Mouse (Mus musculus): ENCODE measurements around the gene Ms4a4a. TPM values are rescaled to one million over a fixed set of nuclear protein-coding genes. Genes with fewer than 3 reads are reported as not detected.
"Not testable (repeated sequence)": the region's sequence is repeated elsewhere in the genome, so short reads cannot be mapped to it uniquely, and the experiment has no call there.

Ms4a4a gene
- polyA plus RNA-seq, 1 experiment from 2014 or later = 1.1 TPM

DNA sequence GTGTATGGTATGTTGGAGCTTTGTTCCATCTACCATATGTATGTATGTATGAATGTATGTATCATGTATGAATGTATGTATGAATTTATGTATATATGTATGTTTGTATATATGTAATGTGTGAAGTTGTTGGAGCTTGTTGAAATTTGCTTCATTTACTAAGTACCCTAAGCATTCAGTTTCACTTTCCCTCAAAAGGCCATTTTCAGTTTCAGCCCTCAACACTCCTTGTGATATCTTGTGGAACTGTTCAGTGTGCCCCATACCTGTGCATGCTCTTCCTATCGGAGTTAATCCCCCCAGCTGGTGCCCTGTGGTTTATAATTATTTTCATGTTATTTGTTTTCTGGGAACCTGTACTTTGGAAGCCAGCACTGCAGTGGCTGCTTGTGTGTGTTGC, 33.3 kb downstream of the Ms4a4a start:
- H3K4me3 ChIP-seq (ENCODE audit: low read depth, low read length) = no peak overlapping the region
- ATAC-seq (ENCODE audit: insufficient read depth, low FRiP score, low TSS enrichment) (no peak), DNase-seq (ENCODE audit: low spot score) (no peak)
- no peak overlapping the region for H3K4me2 ChIP-seq (ENCODE audit: low read depth)
- H3K9ac ChIP-seq (ENCODE audit: low read length) = no peak overlapping the region
- H3K9me3 ChIP-seq (ENCODE audit: control insufficient read depth, low read length) = no peaks in the 10 kb centered on the region
- no peaks in the 10 kb centered on the region for H3K27me3 ChIP-seq (ENCODE audit: control insufficient read depth, insufficient read depth, low read length)
- WGBS = 94% methylated on average over 1 of the region's 1 CpGs
- no peaks in the 10 kb centered on the region for H3K36me3 ChIP-seq (ENCODE audit: control insufficient read depth, insufficient read depth, low read length)
- H3K27ac ChIP-seq (ENCODE audit: low read depth, low read length) = no peak overlapping the region
- no peaks in the 10 kb centered on the region for H3K4me1 ChIP-seq (ENCODE audit: control insufficient read depth, insufficient read depth, low read length)

DNA sequence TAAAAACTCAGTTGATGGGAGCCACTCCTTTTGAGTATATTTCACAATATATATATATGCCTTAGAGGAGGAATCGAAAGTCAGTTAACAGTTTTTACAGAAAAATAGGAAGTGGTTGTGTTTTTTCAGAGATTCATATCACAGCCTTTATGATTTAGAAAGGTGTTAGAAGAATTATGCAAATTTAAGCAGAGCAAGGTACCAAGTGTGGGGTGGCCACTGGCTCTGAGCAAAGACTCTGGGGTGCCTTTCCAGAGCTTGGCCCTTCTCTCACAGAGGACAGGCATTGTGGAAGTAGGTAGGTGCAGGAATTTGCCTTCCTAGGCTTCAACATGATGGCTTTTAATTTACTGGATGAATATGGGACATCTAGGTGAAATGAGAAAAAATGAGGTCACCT, 36.3 kb downstream of the Ms4a4a start:
- H3K36me3 ChIP-seq (ENCODE audit: control insufficient read depth, insufficient read depth, low read length) = no peaks in the 10 kb centered on the region
- no peaks in the 10 kb centered on the region for H3K27me3 ChIP-seq (ENCODE audit: control insufficient read depth, insufficient read depth, low read length)
- DNase-seq (ENCODE audit: low spot score) = no peak
- WGBS = 82% methylated on average over 1 of the region's 1 CpGs
- no peak overlapping the region for H3K27ac ChIP-seq (ENCODE audit: low read depth, low read length)
- no peaks in the 10 kb centered on the region for H3K9me3 ChIP-seq (ENCODE audit: control insufficient read depth, low read length)
- ATAC-seq (ENCODE audit: insufficient read depth, low FRiP score, low TSS enrichment) = no peak
- H3K4me1 ChIP-seq (ENCODE audit: control insufficient read depth, insufficient read depth, low read length) = no peaks in the 10 kb centered on the region
- no peak overlapping the region for H3K9ac ChIP-seq (ENCODE audit: low read length)
- H3K4me3 ChIP-seq (ENCODE audit: low read depth, low read length) = no peak overlapping the region
- no peak overlapping the region for H3K4me2 ChIP-seq (ENCODE audit: low read depth)

DNA sequence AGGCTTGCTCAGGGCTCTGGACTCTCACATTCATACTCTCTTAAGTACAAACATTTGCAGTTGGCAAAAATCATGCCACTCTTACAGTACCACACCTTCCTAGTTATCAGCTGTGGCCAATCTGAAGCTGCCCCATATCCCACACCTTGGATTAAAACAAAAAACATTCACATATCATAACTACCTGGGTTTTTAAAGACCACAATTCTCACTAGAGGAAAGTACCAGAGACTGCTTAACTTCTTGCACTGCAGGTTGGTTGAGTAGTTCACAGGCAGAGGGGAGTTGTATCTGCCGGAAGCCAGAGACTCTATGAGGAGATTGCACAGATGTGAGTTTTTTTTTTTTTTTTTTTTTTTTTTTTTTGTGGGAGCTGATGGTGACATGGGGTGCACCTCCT, 38.8 kb downstream of the Ms4a4a start:
- WGBS = 79% methylated on average over 1 of the region's 1 CpGs
- no peak for DNase-seq (ENCODE audit: low spot score)
- no peaks in the 10 kb centered on the region for H3K27me3 ChIP-seq (ENCODE audit: control insufficient read depth, insufficient read depth, low read length)
- H3K9ac ChIP-seq (ENCODE audit: low read length) = no peak overlapping the region
- no peak overlapping the region for H3K4me3 ChIP-seq (ENCODE audit: low read depth, low read length)
- H3K9me3 ChIP-seq (ENCODE audit: control insufficient read depth, low read length) = no peaks in the 10 kb centered on the region
- H3K27ac ChIP-seq (ENCODE audit: low read depth, low read length) = no peak overlapping the region
- no peaks in the 10 kb centered on the region for H3K36me3 ChIP-seq (ENCODE audit: control insufficient read depth, insufficient read depth, low read length)
- H3K4me2 ChIP-seq (ENCODE audit: low read depth) = no peak overlapping the region
- H3K4me1 ChIP-seq (ENCODE audit: control insufficient read depth, insufficient read depth, low read length) = no peaks in the 10 kb centered on the region
- no peak for ATAC-seq (ENCODE audit: insufficient read depth, low FRiP score, low TSS enrichment)

DNA sequence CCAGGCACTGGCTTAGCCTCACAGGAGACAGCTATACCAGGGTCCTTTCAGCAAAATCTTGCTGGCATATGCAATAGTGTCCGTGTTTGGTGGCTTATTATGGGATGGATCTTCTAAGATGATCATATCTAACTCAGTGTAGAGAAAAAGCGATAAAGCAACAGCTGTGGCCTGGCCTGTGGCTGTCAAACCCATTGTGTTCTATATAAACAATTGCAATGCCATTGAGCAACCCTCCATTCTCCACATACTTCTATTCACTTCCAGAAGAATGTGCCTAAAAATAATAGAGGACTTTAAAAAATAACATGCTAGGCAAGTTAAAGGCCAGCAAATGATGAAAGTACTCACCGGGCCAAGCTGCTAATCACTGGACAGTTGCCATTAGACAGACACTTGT, 40.3 kb downstream of the Ms4a4a start:
- H3K9ac ChIP-seq (ENCODE audit: low read length) = no peak overlapping the region
- no peaks in the 10 kb centered on the region for H3K9me3 ChIP-seq (ENCODE audit: control insufficient read depth, low read length)
- DNase-seq (ENCODE audit: low spot score) = no peak
- no peaks in the 10 kb centered on the region for H3K4me1 ChIP-seq (ENCODE audit: control insufficient read depth, insufficient read depth, low read length)
- H3K36me3 ChIP-seq (ENCODE audit: control insufficient read depth, insufficient read depth, low read length) = no peaks in the 10 kb centered on the region
- no peak overlapping the region for H3K27ac ChIP-seq (ENCODE audit: low read depth, low read length)
- WGBS = 78% methylated on average over 3 of the region's 3 CpGs
- no peak overlapping the region for H3K4me2 ChIP-seq (ENCODE audit: low read depth)
- no peak for ATAC-seq (ENCODE audit: insufficient read depth, low FRiP score, low TSS enrichment)
- H3K27me3 ChIP-seq (ENCODE audit: control insufficient read depth, insufficient read depth, low read length) = no peaks in the 10 kb centered on the region
- H3K4me3 ChIP-seq (ENCODE audit: low read depth, low read length) = no peak overlapping the region

DNA sequence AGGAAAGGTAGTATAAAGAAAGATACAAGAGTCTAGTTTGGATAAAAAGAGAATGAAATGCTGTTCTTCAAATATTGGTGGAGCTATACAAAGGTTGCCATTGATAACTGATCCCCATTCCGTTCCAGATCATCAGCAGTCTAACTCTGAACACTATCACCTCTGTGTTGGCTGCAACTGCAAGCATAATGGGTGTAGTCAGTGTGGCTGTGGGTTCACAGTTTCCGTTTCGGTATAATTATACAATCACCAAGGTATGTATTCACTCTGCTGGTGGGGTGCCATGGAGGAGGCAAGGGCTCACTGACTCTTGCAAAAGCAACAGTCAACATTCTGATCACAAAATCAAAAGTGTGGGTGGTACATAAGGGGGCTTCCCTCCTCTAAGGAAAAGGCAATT, 43.5 kb downstream of the Ms4a4a start:
- not testable (repeated sequence) for H3K4me2 ChIP-seq (ENCODE audit: low read depth); H3K9ac ChIP-seq (ENCODE audit: low read length)

DNA sequence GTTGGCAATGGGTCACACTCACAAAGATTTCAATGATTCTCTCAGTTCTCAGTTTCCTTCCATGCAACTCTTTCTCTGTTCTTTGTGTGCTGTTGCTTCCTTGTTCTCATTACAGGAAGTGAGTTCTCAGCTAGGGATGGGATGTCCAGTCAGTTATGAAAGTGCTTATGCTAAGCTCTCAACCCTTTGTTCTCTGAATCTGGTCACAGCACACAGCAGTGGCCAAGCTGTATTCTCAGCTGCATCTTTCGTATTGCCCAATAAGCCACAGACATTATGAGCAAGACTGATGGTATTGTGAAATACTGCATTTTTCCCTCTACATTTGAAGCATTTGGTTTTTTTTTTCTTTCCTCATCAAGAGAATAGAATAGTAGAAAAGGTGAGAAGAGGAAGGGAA, 55.9 kb downstream of the Ms4a4a start:
- not testable (repeated sequence) for H3K27me3 ChIP-seq (ENCODE audit: control insufficient read depth, insufficient read depth, low read length); H3K4me1 ChIP-seq (ENCODE audit: control insufficient read depth, insufficient read depth, low read length); H3K9me3 ChIP-seq (ENCODE audit: control insufficient read depth, low read length); ATAC-seq (ENCODE audit: insufficient read depth, low FRiP score, low TSS enrichment); DNase-seq (ENCODE audit: low spot score); H3K27ac ChIP-seq (ENCODE audit: low read depth, low read length); H3K4me3 ChIP-seq (ENCODE audit: low read depth, low read length); H3K9ac ChIP-seq (ENCODE audit: low read length); H3K4me2 ChIP-seq (ENCODE audit: low read depth); H3K36me3 ChIP-seq (ENCODE audit: control insufficient read depth, insufficient read depth, low read length)
- 100% methylated on average over 1 of the region's 1 CpGs for WGBS

More for the DNA sequence above, 43.5 kb downstream of the Ms4a4a start:
- not testable (repeated sequence) for H3K4me3 ChIP-seq (ENCODE audit: low read depth, low read length); DNase-seq (ENCODE audit: low spot score); H3K9me3 ChIP-seq (ENCODE audit: control insufficient read depth, low read length); H3K4me1 ChIP-seq (ENCODE audit: control insufficient read depth, insufficient read depth, low read length); ATAC-seq (ENCODE audit: insufficient read depth, low FRiP score, low TSS enrichment); H3K36me3 ChIP-seq (ENCODE audit: control insufficient read depth, insufficient read depth, low read length); H3K27me3 ChIP-seq (ENCODE audit: control insufficient read depth, insufficient read depth, low read length); H3K27ac ChIP-seq (ENCODE audit: low read depth, low read length)
- WGBS = 83% methylated on average over 1 of the region's 3 CpGs

DNA sequence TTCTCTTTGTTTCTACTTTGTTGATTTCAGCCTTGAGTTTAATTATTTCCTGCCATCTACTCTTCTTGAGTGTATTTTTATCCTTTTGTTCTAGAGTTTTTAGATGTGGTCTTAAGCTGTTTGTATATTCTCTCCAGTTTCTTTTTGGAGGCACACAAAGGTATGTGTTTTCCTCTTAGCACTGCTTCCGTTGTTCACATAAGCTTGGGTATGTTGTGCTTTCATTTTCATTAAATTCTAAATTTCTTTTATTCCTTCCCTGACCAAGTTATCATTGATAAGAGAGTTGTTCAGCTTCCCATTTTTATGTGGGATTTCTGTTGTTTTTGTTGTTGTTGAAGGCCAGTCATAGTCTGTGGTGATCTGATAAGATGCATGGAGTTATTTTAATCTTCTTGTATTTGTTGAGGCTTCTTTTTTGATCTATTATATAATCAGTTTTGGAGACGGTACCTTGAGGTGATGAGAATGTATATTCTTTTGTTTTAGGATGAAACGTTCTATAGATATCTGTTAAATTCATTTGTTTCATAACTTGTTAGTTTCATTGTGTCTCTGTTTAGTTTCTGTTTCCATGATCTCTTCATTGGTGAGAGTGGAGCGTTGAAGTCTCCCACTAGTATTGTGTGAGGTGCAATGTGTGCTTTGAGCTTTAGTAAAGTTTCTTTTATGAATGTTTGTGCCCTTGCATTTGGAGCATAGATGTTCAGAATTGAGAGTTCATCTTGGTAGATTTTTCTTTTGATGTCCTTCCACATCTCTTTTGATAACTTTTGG, 59.9 kb downstream of the Ms4a4a start:
- WGBS = 91% methylated on average over 4 of the region's 4 CpGs
- ATAC-seq (ENCODE audit: insufficient read depth, low FRiP score, low TSS enrichment) (no peak), DNase-seq (ENCODE audit: low spot score) (no peak)
- Histone ChIP-seq H3K36me3 (ENCODE audit: control insufficient read depth, insufficient read depth, low read length) (no peaks in the 10 kb centered on the region), H3K27me3 (ENCODE audit: control insufficient read depth, insufficient read depth, low read length) (no peaks in the 10 kb centered on the region), H3K4me2 (ENCODE audit: low read depth) (no peak overlapping the region), H3K4me1 (ENCODE audit: control insufficient read depth, insufficient read depth, low read length) (no peaks in the 10 kb centered on the region), H3K9me3 (ENCODE audit: control insufficient read depth, low read length) (no peaks in the 10 kb centered on the region), H3K4me3 (ENCODE audit: low read depth, low read length) (no peak overlapping the region), H3K9ac (ENCODE audit: low read length) (no peak overlapping the region), H3K27ac (ENCODE audit: low read depth, low read length) (no peak overlapping the region)

Other genes with a start within 250 kb of the Ms4a4a start
- not detected in 2 replicates for gene 1700017D01Rik, start 244.6 kb upstream of the Ms4a4a start, polyA plus RNA-seq (2014; fragmentation: Nextera tagmentation; extraction: Ambion mirVana)
- gene 1700025F22Rik, start 210.2 kb upstream of the Ms4a4a start, polyA plus RNA-seq (2014; fragmentation: Nextera tagmentation; extraction: Ambion mirVana) = not detected in 2 replicates
- not detected in 2 replicates for gene Ms4a13, start 178.8 kb upstream of the Ms4a4a start, polyA plus RNA-seq (2014; fragmentation: Nextera tagmentation; extraction: Ambion mirVana)
- not detected in 2 replicates for gene Ms4a12, start 143.1 kb upstream of the Ms4a4a start, polyA plus RNA-seq (2014; fragmentation: Nextera tagmentation; extraction: Ambion mirVana)
- not detected in 2 replicates for gene Ms4a1, start 109.3 kb upstream of the Ms4a4a start, polyA plus RNA-seq (2014; fragmentation: Nextera tagmentation; extraction: Ambion mirVana)
- not detected in 2 replicates for gene Ms4a5, start 91.7 kb upstream of the Ms4a4a start, polyA plus RNA-seq (2014; fragmentation: Nextera tagmentation; extraction: Ambion mirVana)
- not detected in 2 replicates for gene Ms4a14, start 61.1 kb upstream of the Ms4a4a start, polyA plus RNA-seq (2014; fragmentation: Nextera tagmentation; extraction: Ambion mirVana)
- 0.45 and 1.3 TPM in 2 replicates for gene Ms4a7, start 39.4 kb upstream of the Ms4a4a start, polyA plus RNA-seq (2014; fragmentation: Nextera tagmentation; extraction: Ambion mirVana)
- 0.17 TPM in 1 of 2 replicates, not detected in the other for gene Ms4a4c, start 29.2 kb downstream of the Ms4a4a start, polyA plus RNA-seq (2014; fragmentation: Nextera tagmentation; extraction: Ambion mirVana)
- gene Ms4a4b, start 68.0 kb downstream of the Ms4a4a start, polyA plus RNA-seq (2014; fragmentation: Nextera tagmentation; extraction: Ambion mirVana) = not detected in 2 replicates
- gene Ms4a6c, start 93.8 kb downstream of the Ms4a4a start, polyA plus RNA-seq (2014; fragmentation: Nextera tagmentation; extraction: Ambion mirVana) = 1.1 and 2.0 TPM in 2 replicates
- gene Gm8369, start 110.4 kb downstream of the Ms4a4a start, polyA plus RNA-seq (2014; fragmentation: Nextera tagmentation; extraction: Ambion mirVana) = not detected in 2 replicates
- 1.9 and 3.0 TPM in 2 replicates for gene Ms4a6b, start 141.0 kb downstream of the Ms4a4a start, polyA plus RNA-seq (2014; fragmentation: Nextera tagmentation; extraction: Ambion mirVana)
- 0.49 and 0.53 TPM in 2 replicates for gene Ms4a4d, start 161.3 kb downstream of the Ms4a4a start, polyA plus RNA-seq (2014; fragmentation: Nextera tagmentation; extraction: Ambion mirVana)
- gene Ms4a6d, start 229.3 kb downstream of the Ms4a4a start, polyA plus RNA-seq (2014; fragmentation: Nextera tagmentation; extraction: Ambion mirVana) = 1.9 and 3.5 TPM in 2 replicates
- 0.15 TPM in 1 of 2 replicates, not detected in the other for gene Ms4a2, start 248.2 kb downstream of the Ms4a4a start, polyA plus RNA-seq (2014; fragmentation: Nextera tagmentation; extraction: Ambion mirVana)

Data from neural tube, embryonic 11.5 days (tissue).